Mouse (Mus musculus): ENCODE data around the gene Btbd19. TPM values are rescaled to one million over a fixed set of nuclear protein-coding genes. Genes with fewer than 3 reads are reported as not detected.

Gene Btbd19
- total RNA-seq (2014; fragmentation: Nextera tagmentation): 17.5 and 19.1 TPM in 2 replicates
- 7.7 and 15.6 TPM in 2 replicates for total RNA-seq (2017)

GRCm38 (mm10) chr4:117125348-117125909 is at the start of gene Btbd19:
Gene Btbd19, minus strand, starts transcription at chr4:117125725.
- no peak for ATAC-seq (replicated peaks; ENCODE audit: low FRiP score, low TSS enrichment, poor library complexity, severe bottlenecking)

GRCm38 (mm10) chr4:117169936-117170335 is 44.4 kb upstream of the Btbd19 start:
- no peak for ATAC-seq (replicated peaks; ENCODE audit: low FRiP score, low TSS enrichment, poor library complexity, severe bottlenecking)

GRCm38 (mm10) chr4:117161183-117161582 is 35.7 kb upstream of the Btbd19 start:
- ATAC-seq (replicated peaks; ENCODE audit: low FRiP score, low TSS enrichment, poor library complexity, severe bottlenecking): no peak

GRCm38 (mm10) chr4:117159666-117160065 is 34.1 kb upstream of the Btbd19 start:
- ATAC-seq (replicated peaks; ENCODE audit: low FRiP score, low TSS enrichment, poor library complexity, severe bottlenecking): no peak

- no peak for ATAC-seq (replicated peaks; ENCODE audit: low FRiP score, low TSS enrichment, poor library complexity, severe bottlenecking)
These were observed 30.8 kb upstream of the Btbd19 start for GRCm38 (mm10) chr4:117156372-117156771.

- ATAC-seq (replicated peaks; ENCODE audit: low FRiP score, low TSS enrichment, poor library complexity, severe bottlenecking): peak; percentile 85
These were observed 30.3 kb upstream of the Btbd19 start, which contains the start of gene Rps8 for GRCm38 (mm10) chr4:117155792-117156355. Gene Rps8, minus strand, starts transcription at chr4:117156243.

- peak; percentile 18 for ATAC-seq (replicated peaks; ENCODE audit: low FRiP score, low TSS enrichment, poor library complexity, severe bottlenecking)
These were observed 29.7 kb upstream of the Btbd19 start for GRCm38 (mm10) chr4:117155020-117155791.

- ATAC-seq (replicated peaks; ENCODE audit: low FRiP score, low TSS enrichment, poor library complexity, severe bottlenecking): no peak
These were observed 27.2 kb upstream of the Btbd19 start for GRCm38 (mm10) chr4:117152714-117153113.

- ATAC-seq (replicated peaks; ENCODE audit: low FRiP score, low TSS enrichment, poor library complexity, severe bottlenecking): no peak
These were observed 25.9 kb upstream of the Btbd19 start for GRCm38 (mm10) chr4:117151416-117151815.

GRCm38 (mm10) chr4:117150212-117150733 is 24.7 kb upstream of the Btbd19 start:
- no peak for ATAC-seq (replicated peaks; ENCODE audit: low FRiP score, low TSS enrichment, poor library complexity, severe bottlenecking)

- no peak for ATAC-seq (replicated peaks; ENCODE audit: low FRiP score, low TSS enrichment, poor library complexity, severe bottlenecking)
These were observed 24.0 kb upstream of the Btbd19 start for GRCm38 (mm10) chr4:117149291-117150211.

GRCm38 (mm10) chr4:117148815-117149214 is 23.3 kb upstream of the Btbd19 start:
- ATAC-seq (replicated peaks; ENCODE audit: low FRiP score, low TSS enrichment, poor library complexity, severe bottlenecking): no peak

GRCm38 (mm10) chr4:117148047-117148713 is 22.7 kb upstream of the Btbd19 start:
- no peak for ATAC-seq (replicated peaks; ENCODE audit: low FRiP score, low TSS enrichment, poor library complexity, severe bottlenecking)

GRCm38 (mm10) chr4:117146176-117146575 is 20.7 kb upstream of the Btbd19 start:
- ATAC-seq (replicated peaks; ENCODE audit: low FRiP score, low TSS enrichment, poor library complexity, severe bottlenecking): peak; percentile 58

GRCm38 (mm10) chr4:117145248-117145647 is 19.7 kb upstream of the Btbd19 start:
- no peak for ATAC-seq (replicated peaks; ENCODE audit: low FRiP score, low TSS enrichment, poor library complexity, severe bottlenecking)

- no peak for ATAC-seq (replicated peaks; ENCODE audit: low FRiP score, low TSS enrichment, poor library complexity, severe bottlenecking)
These were observed 17.5 kb upstream of the Btbd19 start for GRCm38 (mm10) chr4:117143023-117143422.

GRCm38 (mm10) chr4:117140613-117141012 is 15.1 kb upstream of the Btbd19 start:
- ATAC-seq (replicated peaks; ENCODE audit: low FRiP score, low TSS enrichment, poor library complexity, severe bottlenecking): no peak

- ATAC-seq (replicated peaks; ENCODE audit: low FRiP score, low TSS enrichment, poor library complexity, severe bottlenecking): 0 out of 2 replicates have a peak, but pooled peaks have one; percentile 41
These were observed 13.7 kb upstream of the Btbd19 start for GRCm38 (mm10) chr4:117139217-117139612.

Data from megakaryocyte-erythroid progenitor cell, adult 5-6 weeks (primary cell).